Mouse (Mus musculus): Measurements from ENCODE around the gene Agpat3.

DNA sequence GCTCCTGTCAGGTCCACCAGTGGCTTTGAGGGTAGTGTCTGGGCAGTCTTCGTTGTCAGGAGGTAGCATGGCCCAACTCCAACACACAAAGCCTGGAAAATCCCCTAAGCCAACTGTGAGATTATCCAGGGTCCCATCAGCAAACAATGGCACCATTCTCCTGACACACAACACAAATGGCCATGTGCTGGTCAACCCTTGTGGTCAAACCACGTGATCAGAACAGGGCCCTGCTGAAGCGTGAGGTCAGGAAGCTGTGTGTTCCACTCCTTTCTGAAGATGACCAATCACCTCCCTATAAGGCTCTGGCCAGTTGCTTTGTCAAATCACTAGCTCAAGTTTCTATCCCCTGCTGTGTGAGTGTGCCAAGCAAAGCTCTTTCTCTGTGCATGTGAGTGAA, 47.3 kb downstream of the Agpat3 start:
- no peak for TF ChIP-seq TAL1 (IDR thresholded peaks at IDR 0.05; ENCODE audit: low read length)
- TF ChIP-seq MAZ (IDR thresholded peaks at IDR 0.05; ENCODE audit: low read depth, low read length), result no peak
- no peak for TF ChIP-seq BHLHE40 (IDR thresholded peaks at IDR 0.05; ENCODE audit: borderline replicate concordance, low read depth, low read length)
- no peak for TF ChIP-seq ZNF384 (IDR thresholded peaks at IDR 0.05; ENCODE audit: low read depth, low read length)
- no peak for TF ChIP-seq USF1 (IDR thresholded peaks at IDR 0.05; ENCODE audit: low read depth, low read length)

Measured in MEL (cell line).